Mouse (Mus musculus): ENCODE measurements around the gene Senp1.

Gene Senp1

DNA sequence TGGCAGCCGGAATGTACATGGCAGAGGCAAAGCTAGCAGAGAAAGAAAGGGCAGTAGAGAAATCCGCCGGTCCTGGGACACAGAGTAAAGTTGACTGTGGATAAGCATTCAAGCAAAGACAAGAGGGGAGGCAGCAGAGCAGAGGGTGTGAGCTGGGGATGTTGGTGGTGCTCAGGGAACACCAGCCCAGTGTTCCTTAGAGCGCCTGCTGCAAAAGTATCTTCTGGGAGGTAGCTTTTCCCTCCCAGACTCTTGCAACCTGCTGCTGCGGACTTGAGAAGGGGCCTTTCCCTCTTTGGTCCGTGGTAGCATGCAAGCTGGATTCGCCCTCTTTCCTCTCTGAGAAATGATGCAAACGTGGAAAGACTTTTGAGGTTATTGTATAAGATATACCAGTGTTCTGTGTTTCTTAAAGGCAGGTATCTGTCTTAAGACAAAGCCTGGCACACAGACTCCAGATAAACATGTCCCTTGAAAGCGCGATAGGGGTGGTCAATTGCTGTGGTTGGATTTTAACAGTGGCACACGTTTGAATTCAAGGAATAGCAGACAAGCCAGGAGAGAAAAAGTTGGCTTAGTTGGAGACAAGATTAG, 14.3 kb upstream of the Senp1 start:
- no peak for DNase-seq (ENCODE audit: low read depth, low spot score)

DNA sequence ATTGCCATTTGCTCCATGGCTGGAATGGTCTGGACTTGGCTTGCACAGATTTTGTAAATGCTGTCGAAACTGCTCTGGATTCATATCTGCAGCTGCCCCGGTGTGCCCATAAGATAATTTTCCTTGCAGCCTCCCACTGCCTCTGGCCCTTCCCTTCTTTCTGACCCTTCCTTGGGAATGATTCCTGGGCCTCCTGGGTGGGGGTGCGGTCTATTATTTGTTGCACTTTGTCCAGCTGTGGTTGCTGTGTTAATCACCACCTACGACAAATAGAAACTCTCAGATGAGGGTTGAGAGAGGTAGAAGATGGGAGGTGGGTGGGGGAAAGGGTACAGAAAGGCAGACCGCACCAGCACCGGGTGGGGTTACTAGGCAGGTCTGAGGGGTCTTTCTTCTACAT, 13.7 kb upstream of the Senp1 start:
- no peak for DNase-seq (ENCODE audit: low read depth, low spot score)

DNA sequence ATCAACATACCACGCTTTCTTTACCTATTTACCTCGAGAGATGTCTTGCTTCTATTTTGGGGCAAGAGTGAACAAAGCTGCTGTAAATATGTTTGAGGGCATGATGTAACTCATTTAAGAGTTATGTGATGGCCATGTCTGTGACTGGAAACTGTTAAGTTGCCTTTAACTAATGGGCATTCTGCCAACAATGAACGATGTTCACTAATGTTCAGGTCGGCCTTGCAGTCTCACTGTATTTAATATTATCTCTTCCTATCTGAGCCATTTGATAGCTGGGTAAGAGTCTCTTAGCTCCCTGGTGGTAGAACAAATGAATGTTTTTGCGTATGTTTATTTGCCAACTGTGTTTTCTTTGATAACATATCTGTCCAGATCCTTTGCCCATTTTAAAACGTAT, 13.0 kb upstream of the Senp1 start:
- DNase-seq (ENCODE audit: low read depth, low spot score): no peak

DNA sequence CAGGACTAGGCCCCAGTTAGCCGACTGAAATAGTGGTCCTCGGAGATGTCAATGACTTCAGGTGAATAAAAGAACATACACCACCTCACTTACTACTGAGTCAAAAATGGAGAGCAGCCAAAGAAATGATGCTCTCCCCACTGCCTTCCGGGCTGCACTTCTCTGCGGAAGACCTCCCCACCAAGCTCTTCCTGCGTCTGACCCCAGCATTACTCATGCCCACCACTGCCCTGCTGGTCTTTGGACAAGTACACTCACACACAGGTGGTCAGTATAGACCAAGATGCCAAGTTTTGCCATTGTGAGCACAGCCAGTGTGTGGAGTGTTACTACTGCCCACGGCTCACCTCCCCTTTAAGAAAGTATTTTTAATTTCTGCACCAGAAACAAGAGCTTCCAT, 8.9 kb upstream of the Senp1 start:
- no peak for DNase-seq (ENCODE audit: low read depth, low spot score)

DNA sequence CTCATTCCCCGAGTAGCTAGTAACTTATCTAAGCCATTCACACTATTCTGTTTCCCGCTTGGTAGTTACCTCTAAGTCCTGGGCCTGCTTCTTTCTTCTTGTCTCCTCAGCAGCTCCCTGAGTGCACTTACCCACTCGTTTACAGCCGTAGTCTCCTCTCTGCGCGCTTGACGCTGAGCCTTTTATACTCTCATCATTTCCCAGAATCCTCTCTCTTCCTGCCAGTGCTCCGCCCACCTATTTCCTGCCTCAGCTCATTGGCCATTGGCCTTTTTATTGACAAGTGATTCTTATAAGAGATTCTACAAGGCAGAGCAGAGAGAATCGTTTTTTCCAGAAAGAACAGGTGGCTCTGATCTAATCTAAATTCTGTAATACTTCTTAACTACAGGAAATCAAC, 5.0 kb upstream of the Senp1 start:
- peak; percentile 79 for DNase-seq (ENCODE audit: low read depth, low spot score)

DNA sequence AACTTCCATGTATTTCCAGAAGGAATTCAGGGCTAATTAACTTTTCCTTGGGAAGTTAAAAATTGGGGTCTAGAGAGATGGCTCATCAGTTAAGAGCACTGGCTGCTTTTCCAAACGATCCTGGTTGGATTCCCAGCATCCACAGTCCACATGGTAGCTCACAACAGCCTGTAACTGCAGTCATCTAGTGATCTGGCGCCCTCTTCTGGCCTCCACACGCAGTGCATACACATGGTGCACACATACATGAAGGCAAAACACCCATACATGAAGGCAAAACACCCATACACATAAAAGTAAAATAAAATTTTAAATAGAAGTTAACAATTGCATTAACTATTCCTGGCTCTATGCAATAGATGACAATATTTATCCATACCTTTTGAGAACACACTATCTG, 3.4 kb upstream of the Senp1 start:
- DNase-seq (ENCODE audit: low read depth, low spot score): peak; percentile 86

DNA sequence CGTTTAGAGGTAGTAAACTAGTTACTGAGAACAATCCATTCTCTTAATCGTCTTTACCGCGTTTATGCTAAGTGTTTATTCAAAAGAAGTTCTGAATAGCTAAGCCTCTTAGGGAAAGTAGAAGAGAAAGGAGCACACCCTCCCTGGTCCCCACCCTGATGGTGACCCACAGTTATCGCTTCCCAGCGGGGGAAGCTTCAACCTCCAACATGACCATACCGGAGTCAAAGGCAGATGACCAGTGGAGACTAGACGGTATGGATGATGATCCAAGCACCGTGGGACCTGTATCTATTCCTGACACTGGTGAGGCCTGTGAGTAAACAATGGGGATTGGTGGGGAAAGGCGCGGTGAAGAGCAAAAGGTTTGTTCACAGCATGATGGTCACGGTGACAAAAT, 1.4 kb upstream of the Senp1 start:
- no peak for DNase-seq (ENCODE audit: low read depth, low spot score)

DNA sequence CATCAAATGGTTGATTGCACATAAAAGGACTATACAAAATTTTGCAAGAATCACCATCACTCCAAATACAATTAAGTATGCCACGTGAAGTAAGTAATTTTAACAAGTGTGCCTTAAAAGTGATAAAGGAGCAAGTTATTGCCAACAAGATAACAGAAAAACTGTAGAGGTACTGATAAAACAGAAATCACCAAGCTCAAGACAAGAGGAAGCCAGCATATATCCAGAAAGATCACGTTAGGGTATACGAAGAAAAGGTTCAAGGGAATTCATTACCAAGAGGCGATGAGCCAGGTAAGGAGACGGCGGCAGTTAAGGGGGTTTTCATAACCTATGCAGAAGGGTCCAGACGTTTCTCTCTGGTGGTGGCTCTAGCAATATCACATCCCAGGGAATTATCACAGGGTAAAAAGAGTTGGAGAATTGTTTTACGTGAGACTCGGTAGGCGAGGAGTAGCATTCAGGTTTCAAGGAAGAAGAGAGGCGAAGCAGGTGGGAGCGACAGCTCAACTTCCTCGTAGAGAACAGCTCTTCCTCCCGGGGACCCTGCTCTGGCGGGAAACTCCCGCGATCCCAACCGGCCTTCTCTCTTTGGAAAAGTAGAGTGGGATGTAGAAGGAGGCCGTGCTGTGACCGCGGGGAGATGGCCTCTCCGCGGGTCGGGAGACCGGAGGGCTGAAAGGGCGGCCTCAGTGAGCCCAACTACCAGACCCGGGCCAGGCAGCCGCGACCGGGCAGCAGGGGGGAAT, 998 bp downstream of the Senp1 start, which contains the start of gene Pfkm:
Gene Pfkm (plus strand): TSS at position 218 of the 749 bp plus-strand sequence.
- no peak for DNase-seq (ENCODE audit: low read depth, low spot score)

DNA sequence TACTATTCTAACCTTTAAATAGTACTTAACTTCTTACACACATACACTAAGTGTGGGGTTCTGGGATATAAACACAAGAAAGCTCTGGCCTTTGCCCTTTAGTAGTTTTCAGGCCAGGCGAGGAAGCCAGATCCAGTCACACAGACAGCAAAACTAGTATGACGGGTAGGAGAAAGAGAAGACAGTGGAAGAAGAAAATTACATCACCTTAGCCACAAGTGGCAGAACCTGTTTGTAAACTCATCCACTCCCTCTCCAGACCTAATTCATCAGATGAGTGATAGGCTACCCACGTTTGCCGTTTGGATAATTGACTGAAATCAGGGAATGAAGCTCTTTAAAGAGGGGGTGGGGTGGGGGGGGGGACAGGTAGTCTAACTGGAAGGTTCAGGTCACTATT, 1.7 kb downstream of the Senp1 start:
- no peak for DNase-seq (ENCODE audit: low read depth, low spot score)

DNA sequence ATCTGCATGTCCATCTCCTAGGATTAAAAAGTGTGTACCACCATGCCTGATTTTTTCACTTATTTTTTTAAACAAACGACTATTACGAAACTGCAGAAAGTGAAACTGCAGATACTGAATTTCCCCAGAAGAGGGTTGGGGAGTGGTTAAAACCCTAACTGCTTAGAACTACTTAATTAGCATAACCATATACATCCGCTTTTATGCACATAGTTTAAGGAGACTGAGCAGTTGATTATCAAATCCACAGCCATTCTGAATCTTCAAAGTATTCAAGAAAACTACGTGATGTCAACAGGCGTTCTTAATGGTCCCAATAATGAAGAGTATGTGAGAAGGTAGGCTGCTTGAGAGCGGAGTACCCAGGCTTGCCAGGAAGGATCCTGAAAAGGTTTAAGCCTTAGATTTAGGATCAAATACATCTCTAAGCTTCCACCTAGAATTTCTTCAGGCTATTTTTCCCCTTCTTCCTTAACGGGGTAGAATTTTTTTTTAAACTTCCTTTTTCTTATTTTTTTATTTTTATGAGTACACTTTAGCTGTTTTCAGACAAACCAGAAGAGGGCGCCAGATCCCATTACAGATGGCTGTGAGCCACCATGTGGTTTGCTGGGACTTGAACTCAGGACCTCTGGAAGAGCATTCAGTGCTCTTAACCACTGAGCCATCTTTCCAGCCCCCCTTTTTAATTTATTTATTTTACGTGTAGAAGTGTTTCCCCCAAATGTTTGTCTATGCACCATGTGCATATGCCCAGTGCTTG, 3.9 kb downstream of the Senp1 start:
- peak; percentile 40 for DNase-seq (ENCODE audit: low read depth, low spot score)

DNA sequence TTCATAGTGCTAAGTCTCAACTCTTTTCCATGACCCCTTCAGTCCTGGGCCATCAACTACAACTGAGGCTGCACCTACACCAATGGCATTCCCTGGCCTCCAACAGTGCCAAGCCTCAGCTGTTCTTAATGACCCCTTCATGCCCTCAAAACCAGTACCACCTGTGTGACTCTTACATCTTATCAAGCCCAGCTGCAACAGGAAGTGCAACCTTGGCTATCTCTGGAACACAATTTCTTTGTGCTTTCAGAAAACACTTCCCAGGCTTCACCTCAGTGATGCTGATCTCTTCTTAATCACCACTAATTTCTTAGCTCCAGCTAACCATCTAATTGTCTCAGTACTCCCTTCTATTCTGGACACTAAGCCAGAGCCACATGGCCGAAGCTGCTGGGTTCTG, 4.7 kb downstream of the Senp1 start:
- DNase-seq (ENCODE audit: low read depth, low spot score): no peak

DNA sequence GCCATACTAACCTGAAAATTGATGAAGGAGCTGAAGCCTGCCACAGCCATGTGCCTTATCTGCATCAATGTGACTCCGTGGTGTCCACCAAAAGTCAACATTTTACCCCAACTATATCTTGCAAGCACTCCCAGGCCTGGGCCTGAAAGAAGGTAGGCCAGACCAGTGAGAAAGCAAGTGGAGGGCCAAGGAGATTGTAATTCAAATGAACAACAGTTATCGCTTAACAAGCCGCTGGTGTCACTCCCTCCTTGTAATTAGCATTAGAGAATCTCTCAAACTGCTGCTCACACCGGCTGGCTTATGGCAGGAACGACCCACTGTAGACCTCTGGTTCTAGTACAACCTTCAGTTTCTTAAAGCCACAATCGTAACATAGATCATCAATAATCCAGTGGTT, 16.6 kb downstream of the Senp1 start:
- DNase-seq (ENCODE audit: low read depth, low spot score): peak; percentile 70

DNA sequence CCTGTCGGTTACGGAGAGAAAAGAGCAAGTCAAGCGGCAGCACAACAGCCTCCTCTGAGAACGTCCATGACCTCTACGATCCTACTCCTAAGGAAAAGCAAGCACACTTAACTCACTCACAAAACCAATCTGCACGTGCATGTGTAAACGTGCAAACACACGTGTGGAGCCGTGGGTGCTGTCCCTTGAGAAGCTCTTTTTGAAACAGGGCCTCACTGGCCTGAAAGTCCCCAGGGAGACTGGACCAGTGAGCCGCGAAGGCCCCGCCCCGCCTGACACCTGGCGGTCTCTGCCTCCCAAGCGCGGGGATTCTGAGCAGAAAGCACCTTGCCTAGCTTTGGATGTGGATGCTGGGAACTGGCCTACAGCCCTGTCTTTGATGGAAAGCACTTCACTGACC, 18.5 kb downstream of the Senp1 start:
- no peak for DNase-seq (ENCODE audit: low read depth, low spot score)

DNA sequence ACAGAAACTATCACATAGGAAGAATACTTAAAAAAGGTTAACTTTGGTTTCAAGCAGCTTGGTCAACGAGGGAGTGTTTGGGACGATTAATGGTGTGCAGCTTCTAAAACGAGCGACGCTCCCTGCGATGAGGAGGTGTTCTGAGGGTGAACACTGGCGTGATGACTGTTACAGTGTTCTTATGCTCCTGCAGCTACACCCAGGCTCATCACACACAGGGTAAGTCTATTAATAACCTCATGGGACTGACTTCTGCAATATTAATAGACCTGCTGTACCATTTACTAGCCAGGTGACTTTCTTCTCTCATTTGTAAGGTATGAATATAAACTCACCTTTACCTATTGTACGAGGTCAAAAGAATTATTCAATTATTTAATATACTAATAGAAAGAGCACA, 19.0 kb downstream of the Senp1 start:
- DNase-seq (ENCODE audit: low read depth, low spot score): no peak

DNA sequence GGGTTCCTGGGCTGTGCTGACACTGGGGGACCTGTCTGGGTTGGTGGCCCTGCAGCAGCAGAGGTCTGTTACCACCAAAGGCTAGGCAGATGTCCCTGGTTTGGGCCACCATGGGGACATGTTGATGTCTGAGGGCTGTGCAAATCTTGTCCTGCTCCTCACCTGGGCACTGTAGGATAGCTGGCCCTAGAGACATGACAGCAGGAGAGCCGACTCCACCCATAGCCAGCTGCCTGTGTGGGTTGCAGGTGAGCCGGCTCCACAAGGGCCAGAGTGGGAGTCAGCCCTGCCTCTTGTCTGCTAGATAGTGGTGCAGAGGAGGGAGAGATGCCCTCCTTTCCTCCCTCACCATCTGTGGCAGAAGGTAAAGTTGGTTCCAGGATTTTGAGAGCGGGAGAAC, 23.2 kb downstream of the Senp1 start:
- DNase-seq (ENCODE audit: low read depth, low spot score): no peak

DNA sequence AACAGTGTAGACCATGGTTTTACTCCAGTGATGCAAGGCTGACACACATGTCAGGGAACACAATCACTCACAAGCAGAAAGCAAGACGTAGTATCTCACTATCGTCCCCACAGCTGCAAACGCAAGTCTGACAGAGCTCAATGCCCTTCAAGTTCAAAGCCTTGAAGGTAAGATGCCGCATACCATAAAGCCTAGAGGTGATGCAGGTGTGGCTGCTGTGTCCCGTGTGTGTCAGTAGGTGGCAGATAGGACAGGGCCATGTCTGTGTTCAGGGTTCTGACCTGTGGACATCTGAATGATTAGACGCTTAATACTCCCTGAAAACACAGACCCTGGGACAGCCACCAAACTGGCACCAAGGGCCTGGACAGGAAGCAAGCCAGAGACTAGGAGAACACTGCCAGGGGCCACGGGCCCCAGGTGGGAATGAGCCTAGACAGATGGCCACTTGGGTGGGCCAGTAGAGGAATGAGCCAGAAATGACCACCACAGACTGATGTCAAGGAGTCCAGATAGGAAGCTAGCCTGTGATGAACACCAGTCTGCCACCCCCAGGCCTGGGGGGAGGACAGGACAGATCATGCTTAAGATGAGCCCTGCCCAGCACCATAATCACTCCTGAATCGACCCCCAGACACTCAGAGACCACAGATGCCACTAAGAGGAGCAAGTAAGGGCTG, 23.8 kb downstream of the Senp1 start:
- no peak for DNase-seq (ENCODE audit: low read depth, low spot score)

DNA sequence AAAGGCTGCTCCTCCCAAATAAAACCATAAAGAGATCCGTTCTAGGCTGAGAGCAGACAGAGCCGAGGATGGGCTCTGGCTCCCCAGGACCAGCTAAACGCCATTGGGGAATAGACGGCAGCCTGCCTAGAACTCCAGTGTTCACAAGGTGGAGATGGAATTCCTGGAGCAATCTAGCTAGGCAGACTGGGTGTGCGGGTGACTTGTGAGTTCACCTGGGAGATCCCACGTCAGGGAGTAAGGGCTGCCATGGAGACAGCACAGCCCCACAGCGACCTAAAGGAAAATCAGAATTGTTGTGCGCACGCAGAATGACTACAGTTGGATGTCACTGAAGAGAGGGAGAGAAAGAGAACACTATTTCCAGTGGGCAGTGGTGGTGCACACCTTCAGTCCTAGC, 25.0 kb downstream of the Senp1 start:
- DNase-seq (ENCODE audit: low read depth, low spot score): no peak

DNA sequence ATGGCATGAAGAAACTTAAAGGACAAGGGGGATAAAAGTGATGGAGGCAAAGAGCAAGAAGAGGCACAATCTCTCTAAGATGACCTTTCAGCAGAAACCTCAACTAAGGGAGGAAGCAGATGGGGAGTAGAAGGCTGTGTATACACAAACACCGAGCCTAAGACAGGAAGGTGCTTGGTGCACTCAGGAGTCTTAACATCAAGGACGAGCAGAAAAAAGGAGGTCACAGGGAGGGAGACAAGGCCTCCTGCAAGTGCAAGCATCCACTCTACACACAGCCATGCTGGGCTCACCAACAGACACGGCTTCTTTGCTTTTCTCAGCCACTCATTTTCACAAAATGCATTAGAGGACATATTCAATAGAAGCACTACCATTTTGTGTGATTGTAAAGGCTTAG, 26.1 kb downstream of the Senp1 start:
- no peak for DNase-seq (ENCODE audit: low read depth, low spot score)

DNA sequence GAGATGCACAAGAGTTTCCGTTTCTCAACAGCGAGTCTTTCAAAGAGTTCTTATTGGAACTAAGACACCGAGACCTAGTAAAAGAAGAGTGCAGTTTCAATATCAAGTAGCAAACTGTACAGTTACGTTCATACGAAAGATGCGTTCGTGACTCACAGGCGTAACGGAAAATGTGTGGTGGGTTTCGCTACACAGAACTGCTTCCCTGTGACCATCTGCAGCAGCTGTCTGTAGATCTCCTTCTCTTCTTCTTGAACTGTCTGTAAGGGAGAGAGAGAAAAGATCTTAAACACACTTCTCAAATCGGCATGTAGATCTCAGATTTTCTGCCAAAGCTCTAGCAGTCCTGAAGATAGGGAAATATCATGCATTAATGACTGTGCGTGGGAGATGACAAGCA, 26.9 kb downstream of the Senp1 start:
- DNase-seq (ENCODE audit: low read depth, low spot score): no peak

DNA sequence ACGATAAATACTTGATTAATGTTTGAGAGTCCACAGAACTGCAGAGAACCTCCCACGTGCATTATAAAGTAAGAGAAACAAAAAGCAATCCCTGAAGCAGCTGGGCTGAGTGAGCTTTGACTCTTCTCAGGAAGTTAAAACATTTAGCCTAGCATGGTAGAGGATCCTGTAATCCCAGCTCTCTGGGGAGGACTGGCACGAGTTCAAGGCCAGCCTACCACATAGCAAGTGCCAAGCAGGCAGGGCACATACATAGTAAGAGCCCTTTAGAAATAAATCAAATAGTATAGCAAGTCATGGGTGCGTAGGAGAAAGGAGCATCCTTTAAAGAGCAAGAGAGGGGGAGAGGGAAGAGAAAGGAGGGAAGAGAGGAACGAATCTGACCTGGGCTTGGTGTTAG, 27.7 kb downstream of the Senp1 start:
- DNase-seq (ENCODE audit: low read depth, low spot score): no peak

DNA sequence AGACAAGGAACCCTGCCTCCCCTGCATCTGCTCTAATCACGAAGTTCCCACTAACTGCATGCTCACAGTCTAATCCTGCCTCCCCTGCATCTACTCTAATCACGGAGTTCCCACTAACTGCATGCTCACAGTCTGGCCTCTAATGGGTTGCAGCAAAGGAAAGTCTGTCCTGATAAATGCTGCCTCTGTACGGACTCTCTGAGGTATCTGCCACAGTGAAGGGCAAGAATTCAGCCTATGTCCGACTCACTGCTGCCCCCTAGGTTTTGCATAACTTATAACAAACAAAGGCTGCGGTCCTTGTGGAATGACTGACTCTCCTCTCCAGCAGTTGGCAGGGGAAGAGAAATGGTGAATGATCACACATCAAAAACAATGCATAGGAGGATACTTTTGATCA, 38.3 kb downstream of the Senp1 start:
- DNase-seq (ENCODE audit: low read depth, low spot score): peak; percentile 80

DNA sequence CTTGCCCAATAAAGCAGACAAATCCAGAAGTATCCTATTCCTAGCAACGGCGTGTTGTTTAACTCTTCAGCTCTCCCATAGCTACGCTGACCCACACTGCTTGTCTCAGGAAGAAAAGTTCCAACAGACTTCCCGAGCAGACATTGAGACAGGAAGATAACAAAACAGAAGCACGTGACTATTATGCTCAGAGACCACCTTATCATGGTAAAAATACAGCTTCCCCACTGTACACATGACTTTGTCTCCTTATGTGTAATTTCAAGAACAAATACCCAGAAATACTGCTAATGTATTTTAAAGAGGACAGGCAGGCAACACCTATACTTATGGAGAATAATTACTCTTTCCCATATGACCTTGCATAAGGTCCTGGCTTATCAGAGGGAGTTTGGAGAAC, 41.9 kb downstream of the Senp1 start:
- no peak for DNase-seq (ENCODE audit: low read depth, low spot score)
